Mouse (Mus musculus) A20 (cell line): Measurements from ENCODE around the gene AI661453.
A peak's percentile ranks its signal among the peaks of the same experiment; 100 is the strongest.
"Not testable (repeated sequence)": the region's sequence is repeated elsewhere in the genome, so short reads cannot be mapped to it uniquely, and the experiment has no call there.

Source experiments
- DNase-seq: peaks from one replicate; pipeline ENCODE4 v3.0.0-alpha.2; 2011; ENCODE audit warnings: low read depth, low spot score

The AI661453 gene

GRCm38 (mm10) chr17:47436156-47436906 is at the start of gene AI661453:
Gene AI661453, plus strand, starts transcription at chr17:47436615.
- DNase-seq, result no peak

DNA sequence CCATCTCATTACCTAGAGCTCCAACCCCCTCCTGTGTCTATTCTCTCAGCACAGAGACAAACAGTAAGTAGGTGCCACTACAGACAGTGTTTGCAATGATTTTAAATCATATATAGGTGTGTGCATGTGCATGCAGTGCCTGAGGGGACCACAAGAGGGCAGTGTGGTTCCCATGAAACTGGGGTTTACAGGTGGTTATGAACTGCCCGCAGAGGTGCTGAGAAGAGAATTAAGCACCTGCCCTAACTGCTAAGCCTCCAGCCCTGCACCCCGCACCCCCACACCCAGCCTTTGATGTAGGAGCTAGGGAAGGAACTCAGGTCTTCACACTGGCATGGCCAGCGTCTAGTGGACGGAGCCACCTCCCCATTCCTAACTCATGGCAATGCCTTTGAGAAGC is 49.8 kb upstream of the AI661453 start:
- peak; percentile 76 for DNase-seq

DNA sequence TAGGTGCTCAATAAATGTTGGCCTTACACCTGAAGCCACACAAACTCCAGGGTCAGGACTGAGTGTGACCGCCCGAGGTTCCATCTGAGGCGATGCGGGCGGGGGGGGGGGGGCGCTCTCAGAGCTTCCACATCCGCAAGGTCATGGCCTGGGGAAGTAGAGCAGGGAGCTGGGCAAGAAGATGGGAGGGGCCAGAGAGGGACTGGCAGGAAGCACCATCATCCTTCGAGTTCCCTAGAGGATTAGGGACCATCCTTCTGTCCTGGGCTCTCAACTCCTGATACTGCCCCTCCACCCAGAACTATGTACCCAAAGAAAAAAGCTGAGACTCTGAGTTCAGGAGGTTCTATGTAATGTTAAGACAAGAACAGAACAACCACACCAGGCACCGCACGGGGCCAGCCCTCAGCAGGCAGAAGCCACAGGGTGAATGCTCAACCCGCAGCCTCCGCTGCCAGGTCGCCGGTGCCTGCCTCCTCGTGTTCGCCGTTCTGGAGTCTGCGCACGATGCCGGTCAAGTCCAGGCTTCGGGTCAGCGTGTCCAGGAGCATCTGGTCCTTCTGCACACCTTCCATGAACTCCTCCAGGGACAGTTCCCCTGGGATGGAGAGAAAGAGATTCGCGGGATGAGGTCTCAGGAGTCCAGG is 42.1 kb upstream of the AI661453 start:
- no peak for DNase-seq

GRCm38 (mm10) chr17:47395376-47395913 is 41.0 kb upstream of the AI661453 start:
- DNase-seq, result peak; percentile 91

GRCm38 (mm10) chr17:47399091-47399490 is 37.3 kb upstream of the AI661453 start:
- DNase-seq, result no peak

DNA sequence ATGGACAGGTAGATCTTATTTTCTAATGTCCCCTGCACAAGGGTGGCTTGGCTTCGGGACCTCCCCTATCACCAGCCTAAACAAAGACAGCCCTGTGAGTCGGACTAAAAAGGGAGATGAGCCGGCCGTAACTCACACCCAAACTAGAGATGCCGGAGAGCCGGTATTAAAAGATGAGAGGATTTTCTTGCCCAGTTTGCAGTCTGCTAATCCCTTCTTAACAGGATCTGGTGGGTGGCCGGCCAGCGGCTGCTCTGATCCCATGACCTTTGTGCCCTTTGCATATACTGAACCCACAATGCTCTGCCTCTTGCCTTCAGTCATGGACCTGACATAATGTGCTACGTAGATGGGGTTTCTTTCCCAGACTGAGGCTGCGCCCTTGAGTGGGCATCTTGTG is 36.0 kb upstream of the AI661453 start, which contains the start of gene Guca1a:
TSS of gene Guca1a (minus strand) at position 134 of the 400 bp plus-strand sequence.
- DNase-seq, result no peak

DNA sequence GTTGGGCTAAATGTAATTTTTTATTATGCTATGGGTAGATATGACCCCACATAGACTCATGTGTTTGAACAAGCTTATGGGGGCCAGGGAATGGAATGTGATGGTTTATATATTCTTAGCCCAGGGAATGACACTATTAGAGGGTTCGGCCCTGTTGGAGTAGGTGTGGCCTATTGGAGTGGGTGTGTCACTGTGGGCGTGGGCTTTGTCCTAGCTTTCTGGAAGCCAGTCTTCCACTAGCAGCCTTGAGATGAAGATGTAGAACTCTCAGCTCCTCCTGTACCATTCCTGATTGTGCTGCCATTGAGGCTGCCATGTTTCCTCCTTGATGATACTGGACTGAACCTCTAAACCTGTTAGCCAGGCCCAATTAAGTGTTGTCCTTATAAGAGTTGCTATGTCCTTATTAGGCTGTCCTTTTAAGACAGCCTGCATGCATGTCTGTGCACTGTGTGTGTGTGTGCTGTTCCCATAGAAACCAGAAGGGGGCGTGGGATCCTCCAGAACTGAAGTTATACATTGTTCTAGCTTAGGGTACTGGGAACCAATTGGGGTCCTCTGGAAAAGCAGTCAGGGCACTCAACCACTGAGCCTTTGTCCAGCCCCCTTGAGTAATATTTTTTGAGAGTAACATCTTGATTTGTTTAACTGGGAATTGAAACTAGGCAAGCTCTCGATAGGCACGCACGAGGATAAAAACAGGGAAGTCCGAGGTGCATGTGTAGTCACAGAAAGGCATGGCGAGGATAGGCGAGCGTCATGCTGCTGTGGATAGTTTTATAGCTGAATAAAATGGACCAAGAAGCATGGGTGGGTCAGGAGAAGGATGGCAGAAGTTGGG is 28.5 kb upstream of the AI661453 start:
- DNase-seq, result no peak

DNA sequence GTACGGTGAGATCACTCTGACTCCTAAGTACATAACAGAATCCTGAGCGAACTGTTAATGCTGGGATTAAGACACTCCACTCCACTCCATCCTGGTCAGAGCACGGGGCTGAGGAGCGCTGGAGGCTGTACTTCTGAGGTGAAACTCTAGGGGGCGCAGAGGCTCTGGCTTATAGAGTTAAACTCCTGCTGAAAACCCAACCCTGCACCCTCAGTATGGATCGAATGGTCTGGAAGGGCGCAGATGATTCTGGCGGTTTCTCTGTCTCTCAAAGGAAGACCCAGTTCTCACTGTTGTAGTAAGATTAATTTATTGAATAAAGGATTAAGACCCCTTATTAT is 27.9 kb upstream of the AI661453 start:
- DNase-seq, result peak; percentile 62

DNA sequence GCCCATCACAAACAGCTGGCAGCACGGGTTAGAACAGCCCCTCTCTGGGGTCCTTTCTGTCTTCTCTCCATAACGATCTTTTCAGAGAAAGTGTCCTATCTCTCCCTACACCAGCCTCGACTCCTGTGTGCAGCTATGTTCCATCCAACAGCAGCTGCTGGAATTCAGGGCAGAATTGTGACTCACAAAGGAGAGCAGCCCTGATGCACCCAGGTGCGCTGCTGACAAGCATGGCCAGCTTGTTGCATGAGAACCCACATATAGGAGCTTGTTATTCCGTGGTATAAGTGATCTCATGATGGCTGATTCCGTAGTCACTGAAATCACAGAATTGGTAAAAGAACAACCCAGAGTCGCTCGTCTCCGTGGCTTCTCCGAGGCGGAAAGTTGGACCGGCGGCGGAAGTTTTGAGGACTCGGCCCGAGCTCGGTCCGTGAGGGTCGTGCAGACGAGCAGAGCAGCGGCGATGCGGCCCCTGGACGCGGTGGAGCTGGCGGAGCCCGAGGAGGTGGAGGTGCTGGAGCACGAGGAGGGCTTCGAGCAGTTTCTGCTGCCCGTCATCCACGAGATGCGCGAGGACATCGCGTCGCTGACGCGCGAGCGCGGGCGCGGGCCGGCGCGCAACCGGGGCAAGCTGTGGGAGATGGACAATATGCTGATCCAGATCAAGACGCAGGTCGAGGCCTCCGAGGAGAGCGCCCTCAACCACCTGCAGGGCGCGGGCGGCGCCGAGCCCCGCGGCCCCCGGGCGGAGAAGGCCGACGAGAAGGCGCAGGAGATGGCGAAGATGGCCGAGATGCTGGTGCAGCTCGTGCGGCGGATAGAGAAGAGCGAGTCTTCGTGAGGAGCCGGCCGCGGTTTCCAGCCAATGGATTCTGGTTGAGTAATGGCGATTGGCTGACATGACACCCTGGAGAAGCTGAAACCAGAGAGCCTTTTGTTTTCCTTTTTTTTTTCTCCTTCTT is 26.2 kb upstream of the AI661453 start:
- DNase-seq, result not testable (repeated sequence)

- no peak for DNase-seq
Measured at GRCm38 (mm10) chr17:47420195-47420594, 16.2 kb upstream of the AI661453 start.

DNA sequence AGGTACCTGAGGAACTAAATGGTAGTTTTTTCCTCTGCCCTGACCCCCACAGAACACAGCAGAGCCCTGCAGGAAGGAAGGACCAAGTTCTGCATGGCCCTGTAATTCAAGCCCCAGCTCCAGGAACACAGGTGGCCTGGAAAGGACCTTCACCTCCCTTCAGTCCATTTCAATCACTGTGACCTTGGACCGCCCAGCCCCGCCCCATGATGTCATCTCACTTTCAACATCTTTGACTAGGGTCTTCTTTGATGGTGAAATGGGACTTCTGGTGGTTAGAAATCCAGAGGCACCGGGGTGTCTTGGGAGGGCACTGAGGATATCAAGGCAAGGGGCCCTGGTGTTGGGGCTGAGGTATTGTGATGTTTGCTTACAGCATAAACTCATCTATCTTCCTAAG is 14.8 kb upstream of the AI661453 start:
- no peak for DNase-seq

GRCm38 (mm10) chr17:47422616-47423015 is 13.8 kb upstream of the AI661453 start:
- peak; percentile 56 for DNase-seq

GRCm38 (mm10) chr17:47424186-47424585 is 12.2 kb upstream of the AI661453 start:
- DNase-seq, result no peak

- DNase-seq, result peak; percentile 42
Measured at GRCm38 (mm10) chr17:47427316-47427715, 9.1 kb upstream of the AI661453 start.

DNA sequence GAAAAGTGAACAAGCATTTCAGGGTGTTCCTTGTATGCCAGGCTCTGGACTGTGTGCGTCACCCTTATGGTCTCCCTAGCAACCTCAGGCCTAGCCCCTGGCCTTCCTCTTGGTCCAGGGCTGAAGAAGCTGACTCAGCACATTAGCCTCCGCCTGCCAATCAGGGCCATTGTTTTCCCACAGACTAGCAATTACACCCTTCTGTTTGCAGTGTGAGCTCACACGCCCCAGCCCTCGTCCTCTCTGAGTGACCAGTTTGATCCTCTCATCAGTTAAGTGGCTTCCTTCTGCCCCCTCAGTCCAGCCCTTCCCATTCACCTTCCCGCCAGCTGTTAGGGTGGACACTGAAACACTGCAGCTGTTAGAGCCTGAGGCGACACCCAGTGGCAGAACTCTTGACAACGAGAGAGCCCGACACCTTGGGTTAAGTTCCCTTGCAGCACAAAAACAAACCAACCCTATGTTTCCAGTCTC is 7.5 kb upstream of the AI661453 start:
- peak; percentile 49 for DNase-seq

GRCm38 (mm10) chr17:47430815-47431214 is 5.6 kb upstream of the AI661453 start:
- peak; percentile 45 for DNase-seq

GRCm38 (mm10) chr17:47436907-47437547 is 612 bp downstream of the AI661453 start, which contains the start of gene 1700001C19Rik:
Gene 1700001C19Rik, minus strand, starts transcription at chr17:47437376.
- no peak for DNase-seq

- no peak for DNase-seq
Measured at GRCm38 (mm10) chr17:47438611-47439010, 2.2 kb downstream of the AI661453 start.

DNA sequence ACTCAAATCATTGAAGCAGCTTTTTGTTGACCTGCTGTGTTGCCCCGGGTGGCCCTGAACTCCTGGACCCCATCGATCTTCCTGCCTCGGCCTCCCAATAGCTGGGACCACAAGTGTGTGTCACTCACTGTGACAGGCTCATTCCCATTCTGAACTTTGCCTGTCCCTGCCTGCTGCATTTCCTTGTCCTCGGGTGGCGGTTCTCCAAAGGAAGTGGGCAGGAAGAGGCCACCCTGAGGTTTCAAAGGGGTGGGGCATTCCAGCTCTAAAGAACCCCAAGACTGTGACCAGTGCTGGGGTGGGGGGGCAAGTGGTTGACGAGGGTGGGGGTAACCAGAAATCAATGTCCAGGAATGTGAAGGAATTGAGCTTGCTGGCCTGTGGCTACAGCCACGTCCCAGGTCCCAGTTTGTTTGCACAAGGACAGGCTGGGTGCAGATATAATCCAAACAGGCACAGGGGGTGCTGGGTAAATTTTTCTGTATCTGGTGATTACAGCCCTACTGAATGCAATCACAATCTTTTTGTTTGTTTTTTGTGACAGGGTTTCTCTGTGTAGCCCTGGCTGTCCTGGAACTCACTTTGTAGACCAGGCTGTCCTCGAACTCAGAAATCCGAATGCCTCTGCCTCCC is 3.1 kb downstream of the AI661453 start:
- DNase-seq, result no peak
